Mouse (Mus musculus): ENCODE results near the gene Sh3glb2.

The Sh3glb2 gene

DNA sequence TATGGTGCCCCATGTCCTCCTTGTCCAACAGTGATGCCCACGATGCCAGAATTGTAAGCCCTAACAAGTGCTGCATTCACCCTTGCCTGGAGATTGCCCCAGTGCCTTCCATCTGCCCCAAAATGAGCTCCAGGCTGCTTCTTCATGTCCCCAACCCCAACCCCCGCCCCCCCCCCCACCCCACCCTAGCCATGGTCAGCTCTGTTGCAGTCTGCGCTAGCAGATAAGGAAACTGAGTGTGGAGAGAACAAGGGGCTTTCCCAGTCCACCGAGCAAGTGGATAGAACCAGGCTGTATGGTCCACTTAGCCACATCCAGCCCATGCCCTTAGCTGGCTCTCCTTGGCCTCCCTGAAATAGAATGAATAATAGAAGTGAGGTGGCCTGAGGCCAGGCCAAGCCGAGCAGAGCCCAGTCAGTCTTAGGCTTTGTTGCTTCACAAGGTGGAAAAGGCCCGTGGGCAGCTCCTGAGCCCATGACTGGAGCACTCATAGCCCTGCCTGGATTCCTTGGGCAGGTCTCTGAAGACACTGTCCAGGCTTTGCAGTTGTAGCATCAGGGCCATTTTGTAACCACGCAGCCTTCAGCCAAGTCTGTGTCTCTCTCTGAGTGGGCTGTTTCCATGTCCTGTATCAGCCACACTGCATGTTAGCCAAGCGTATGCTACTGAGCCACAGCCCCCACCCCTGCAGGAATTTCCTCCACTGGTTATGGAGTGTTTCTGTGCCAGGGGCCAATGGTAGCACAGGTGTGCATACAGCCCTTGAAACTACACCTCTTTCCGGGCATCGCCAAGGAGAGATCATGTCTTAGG lies 21.6 kb upstream of the Sh3glb2 start:
- no peak for DNase-seq (ENCODE audit: low spot score in 2 of 2)

DNA sequence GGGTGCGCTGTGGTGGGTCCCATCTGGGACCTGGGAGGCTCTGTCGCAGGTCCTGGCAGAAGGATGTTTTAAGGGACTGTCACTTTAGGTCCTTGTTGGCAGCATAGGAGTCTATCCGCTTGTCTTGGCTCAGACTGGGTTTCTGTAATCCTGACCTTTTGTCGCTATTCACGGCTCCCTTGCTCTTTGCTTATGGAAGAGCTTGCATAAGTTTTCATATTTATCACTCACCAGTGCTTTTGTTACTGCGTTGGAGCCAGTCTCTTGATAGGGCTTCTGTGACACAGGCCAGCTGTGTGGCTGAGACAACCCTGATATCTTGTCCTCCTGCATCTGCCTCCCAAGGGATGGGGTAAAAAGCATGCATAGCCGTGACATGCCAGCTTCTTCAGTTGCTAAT lies 20.2 kb upstream of the Sh3glb2 start:
- no peak for DNase-seq (ENCODE audit: low spot score in 2 of 2)

DNA sequence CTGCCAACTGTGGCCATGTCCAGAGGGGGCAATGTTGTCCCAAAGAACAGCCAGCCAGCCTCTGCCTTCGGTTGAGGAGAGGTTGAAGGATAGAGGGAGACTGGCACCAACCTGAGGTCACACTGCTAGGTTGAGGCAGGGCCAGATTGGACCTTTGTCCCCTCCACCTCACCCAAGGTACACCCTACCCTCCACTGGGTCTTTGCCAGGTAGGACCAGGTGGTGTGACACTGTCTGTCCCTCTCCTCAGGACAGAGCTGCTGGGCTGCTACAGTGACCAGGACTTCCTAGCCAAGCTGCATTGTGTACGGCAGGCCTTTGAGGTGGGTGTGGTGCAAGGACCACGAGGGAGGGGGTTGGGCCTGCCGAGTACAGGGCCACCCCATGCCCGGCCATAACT lies 18.6 kb upstream of the Sh3glb2 start:
- no peak for DNase-seq (ENCODE audit: low spot score in 2 of 2)

DNA sequence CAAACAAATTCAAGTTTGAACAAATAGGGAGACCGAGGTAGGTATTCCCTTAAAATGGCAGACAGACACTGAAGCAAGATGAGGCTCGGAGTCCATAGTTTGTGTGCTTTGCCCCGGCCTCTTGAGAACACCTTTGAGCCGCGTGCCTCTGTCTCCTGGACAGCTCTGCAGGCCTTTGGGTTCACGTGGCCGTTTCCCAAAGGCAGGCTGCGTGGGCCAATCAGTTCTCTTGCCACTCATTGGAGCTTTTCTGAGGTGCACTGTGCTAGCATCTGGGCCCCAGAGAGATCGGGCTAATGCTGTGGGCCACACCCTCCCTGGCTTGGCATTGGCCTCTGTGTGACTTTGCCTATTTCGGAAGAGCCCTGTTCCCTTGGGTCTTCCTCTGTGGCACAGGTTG lies 16.8 kb upstream of the Sh3glb2 start:
- no peak for DNase-seq (ENCODE audit: low spot score in 2 of 2)

DNA sequence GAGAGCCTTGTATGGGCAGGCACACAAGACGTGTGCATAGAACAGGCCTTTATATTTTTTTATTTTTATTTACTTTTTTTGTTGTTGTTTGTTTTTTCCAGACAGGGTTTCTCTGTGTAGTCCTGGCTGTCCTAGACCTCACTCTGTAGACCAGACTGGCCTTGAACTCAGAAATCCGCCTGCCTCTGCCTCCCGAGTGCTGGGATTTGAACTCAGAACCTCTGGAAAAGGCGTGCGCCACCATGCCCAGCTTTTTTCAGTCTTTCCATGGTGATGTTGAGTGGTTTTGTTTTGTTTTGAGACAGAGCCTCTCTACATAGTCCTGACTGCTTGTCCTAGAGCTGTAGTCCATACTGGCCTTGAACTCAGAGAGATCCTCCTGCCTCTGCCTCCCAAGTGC lies 13.6 kb upstream of the Sh3glb2 start:
- no peak for DNase-seq (ENCODE audit: low spot score in 2 of 2)

DNA sequence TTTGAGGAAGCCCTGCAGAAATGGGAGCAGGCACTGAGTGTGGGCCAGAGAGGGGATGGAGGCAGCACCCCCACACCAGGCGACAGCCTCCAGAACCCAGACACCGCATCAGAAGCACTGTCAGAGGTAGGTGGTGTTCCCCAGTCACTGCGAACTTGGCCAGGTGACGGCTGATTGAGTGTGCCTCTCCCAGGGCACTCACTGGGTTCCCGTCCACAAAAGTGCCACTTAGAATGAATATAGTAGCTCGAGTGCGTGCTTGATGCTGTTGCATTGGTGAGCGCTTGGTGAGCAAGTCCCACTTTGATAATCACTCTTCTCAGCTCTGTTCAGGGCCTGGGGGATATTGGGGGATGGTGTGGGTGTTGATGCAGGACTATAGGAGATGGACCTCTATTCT lies 12.4 kb upstream of the Sh3glb2 start:
- no peak for DNase-seq (ENCODE audit: low spot score in 2 of 2)

DNA sequence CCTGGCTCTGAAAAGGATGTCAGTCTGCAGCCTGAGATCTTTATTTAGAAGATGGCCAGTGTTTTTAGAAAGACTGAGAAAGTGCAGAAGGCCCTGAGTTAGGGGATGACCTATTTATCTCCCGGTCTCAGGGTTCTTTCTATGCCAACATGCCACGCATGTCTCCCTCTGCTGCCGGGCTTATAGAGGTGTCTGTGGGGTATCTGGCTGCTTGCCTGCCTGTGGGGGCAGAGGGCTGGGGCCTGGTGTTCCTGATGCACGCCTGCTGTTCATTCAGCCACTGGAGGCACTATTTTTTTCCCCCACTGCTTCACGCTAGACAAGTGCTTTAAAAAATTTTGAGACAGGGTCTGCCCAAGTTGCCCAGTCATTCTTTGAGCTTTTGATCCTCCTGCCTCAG lies 7.1 kb upstream of the Sh3glb2 start:
- no peak for DNase-seq (ENCODE audit: low spot score in 2 of 2)

DNA sequence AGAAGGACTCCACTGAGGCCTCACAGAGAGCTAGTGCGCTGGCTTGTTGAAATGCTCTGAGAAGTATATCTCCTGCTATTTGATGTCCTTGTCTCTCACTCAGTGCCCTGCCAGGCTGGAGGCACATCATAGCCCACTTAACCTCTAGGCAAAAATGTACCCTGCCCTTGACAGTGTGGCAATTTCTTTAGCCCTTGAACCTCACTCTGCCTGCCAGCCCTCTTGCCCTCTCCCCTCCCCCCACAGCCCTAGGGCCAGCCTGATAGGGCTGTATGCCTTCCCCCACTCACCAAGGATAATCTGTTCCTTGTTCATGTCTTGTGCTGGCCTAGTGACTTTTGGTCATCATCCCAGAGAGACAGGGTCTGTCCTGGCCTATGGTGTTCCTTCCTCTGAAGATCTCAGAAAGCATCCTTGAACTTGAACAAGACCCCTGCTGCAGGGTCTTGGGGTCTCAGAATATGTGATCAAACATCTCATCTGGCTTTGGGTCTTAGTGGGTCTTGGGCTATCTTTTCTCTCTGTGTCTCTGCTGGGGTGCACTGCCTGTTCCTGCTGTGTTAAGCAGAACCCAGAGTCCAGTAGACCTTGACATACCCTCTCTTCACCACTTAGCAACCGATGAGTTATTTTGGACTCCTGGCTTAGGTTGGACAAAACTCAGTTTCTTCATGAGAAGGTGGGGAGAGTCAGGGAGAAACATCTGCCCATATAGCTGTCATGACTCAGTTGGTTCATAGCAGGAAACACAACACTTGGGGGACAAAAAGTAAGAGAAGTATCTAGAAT lies 6.3 kb upstream of the Sh3glb2 start:
- no peak for DNase-seq (ENCODE audit: low spot score in 2 of 2)

DNA sequence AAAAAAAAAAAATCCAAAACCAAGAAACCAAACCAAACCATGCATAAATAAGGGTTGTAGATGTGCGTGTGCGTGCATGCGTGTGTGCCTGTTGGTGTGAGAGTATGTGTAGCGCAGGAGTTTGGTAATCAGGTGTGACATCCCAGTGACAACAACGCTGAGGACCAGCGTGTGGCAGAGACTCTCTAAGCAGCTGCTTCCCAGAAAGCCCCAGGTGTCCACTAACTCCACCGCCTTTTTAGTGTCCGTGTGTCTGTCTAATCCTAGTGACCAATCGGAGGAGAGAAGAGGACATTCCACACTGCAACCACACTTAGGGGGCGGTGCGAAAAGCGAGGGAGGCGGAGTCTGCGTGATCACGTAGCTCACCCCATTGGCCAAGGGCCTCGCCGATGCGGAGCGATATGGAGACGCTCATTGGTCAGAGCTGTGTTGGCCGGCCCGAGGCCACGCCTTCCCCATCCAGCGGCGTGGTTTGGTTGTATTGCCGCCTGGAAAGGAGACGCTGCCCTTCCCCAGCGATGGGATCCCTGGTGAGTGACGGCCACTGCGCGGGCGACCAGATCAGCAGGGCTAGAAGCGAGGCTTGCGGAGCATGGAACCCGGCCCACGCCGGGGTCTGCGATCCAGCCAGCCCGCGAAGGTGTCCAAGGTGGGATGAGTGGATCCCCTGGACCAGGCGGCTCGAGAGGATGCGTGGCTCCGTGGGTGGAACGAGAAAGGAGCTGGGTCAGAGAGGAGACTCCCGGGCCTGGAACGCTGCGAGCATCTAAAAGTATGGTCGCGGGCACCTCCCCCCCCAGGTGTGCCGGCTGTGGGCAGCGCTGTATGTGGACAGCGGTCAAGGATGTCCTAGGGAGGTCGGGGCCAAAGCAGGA lies 4.9 kb upstream of the Sh3glb2 start, which contains the start of gene Miga2:
Gene Miga2 (plus strand): TSS at position 461 of the 878 bp plus-strand sequence.
- peak; percentile 99 to 100 for DNase-seq (ENCODE audit: low spot score in 2 of 2)

DNA sequence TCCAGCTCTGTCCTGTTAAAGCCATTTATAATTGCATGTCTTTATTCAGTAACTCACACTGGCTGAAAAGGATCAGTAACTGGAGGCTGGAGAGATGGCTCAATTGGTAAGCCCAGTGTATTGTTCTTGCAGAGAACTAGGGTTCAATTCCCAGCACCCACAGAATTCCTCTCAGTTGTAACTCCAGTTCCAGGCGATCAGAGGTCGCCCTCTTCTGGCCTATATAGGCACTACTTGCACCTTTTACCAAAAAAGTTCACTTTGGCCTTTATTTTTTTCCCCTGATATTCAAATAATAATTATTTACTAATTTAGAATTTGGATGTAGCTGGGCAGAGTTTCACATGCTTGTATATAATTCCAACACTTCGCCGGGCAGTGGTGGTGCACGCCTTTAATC lies 3.7 kb upstream of the Sh3glb2 start:
- no peak for DNase-seq (ENCODE audit: low spot score in 2 of 2)

DNA sequence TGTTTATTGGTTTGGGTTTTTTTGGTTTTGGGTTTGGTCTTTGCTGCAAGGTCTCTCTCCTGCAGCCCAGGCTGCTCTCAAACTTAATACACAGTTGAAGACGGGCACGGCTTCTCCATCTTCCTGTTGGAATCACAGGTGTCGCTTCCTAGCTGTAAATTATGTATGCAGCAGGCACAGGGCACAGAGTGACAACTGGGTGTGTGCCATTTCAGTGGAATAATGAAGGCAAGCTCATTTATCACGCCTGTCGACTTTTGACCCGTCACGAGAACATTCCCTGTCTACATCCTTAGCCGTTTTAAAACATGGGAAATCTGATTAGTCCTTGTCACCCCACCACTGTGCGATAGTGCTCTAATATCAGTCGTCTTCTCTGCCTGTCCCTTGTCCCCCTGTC lies 1.5 kb upstream of the Sh3glb2 start:
- DNase-seq (ENCODE audit: low spot score in 2 of 2), result no peak

DNA sequence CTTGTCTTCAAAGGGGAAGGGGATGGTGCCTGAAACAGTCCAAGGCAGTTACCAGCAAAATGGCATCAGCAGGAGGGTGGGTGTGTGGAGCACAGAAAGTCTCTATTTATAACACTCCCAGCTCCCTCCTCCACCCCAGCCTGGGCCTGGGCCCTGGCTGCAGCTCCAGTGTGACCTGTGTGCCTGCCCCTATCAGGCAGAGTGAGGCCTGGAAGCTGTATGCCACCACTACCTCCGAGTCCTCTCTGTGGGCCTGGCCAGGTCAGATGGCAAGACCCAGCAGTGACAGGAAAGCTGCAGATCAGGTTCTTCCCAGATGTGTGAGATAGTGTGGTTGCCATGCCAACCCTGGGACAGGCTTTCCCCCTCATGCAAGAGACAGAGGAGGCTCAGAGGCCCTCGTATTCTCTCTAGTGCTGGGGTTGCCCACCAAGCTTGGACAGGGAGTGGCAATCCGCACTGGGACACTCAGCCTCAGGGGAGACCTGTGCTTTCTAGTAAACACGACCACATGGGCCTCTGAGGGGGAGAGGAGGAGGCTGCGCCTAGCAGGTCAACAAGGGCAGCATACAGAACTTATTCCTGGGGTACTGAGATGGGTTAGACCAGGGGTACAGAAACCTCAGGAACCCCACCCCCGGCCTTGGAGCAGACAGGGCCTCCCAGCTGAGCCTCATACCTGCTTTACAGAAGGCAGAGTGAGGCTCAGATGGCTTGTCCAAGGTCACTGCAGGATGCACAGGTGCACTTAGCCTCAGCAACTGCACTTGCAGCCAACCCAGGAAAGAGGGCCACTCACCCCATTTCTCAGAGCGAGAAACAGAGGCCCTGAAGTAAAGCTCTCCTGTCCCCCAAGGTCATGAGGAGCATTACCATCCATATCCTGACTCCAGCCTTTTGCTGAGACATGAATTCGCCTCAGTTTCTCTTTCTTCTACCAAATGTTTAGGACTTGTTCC lies 1.3 kb downstream of the Sh3glb2 start:
- DNase-seq (ENCODE audit: low spot score in 2 of 2), result peak in 1 of 2 experiments; percentile 33

DNA sequence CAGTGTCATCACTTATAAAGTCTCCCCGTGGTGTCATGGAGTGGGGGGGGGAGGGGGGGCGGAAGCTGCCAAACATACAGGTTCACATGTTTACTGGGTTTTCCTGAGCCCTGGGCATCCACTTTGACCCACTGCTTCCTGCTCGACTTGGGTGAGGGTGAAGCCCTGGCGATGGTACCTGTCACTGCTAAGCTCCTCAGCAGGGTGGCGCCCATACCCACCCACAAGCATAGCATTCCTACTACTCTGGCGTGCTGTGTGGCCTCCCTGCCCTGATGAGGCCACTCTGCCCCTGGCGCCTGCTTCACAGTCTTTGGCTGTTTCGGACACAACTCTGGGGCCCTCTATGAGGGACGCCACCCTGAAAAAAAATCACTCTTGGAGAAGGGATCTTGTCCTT lies 2.2 kb downstream of the Sh3glb2 start:
- DNase-seq (ENCODE audit: low spot score in 2 of 2), result no peak

DNA sequence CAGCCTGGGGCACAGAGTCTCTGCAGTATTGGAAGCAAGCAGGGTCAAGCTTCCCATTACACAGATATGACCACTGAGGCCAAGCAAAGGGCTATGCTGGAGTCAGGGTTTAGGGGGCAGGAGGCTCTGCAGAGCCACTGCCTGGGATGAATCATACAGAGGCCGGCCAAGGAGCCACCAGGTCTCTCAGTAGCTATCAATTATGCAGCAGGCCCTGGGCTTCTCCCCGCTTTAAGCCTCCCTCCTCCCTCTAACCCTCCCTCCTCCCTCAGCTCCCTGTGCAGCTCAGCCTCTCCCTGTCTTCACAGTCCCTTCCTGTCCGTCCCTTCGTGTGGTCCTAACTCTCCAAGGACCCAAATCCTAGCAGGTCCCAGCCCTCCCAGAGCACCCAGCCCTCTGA lies 2.9 kb downstream of the Sh3glb2 start:
- no peak for DNase-seq (ENCODE audit: low spot score in 2 of 2)

DNA sequence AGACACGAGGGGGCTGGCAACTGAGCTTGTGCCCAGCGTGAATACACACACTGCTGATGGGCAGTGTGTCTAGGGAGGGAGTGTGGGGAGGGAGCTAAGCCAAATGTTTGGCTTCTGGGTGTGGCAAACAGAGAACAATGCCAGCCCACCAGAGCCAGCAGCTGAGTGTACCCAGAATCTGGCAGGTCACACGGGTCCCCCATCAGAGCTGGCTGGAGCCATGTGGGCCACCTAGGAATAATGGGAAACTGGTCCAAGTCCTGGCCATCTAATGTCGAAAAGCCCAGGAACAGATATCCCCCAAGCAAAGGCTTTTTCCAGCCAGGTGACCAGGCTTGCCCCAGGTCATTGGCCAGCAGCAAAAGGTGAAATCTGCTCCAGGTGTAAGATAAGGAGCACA lies 3.3 kb downstream of the Sh3glb2 start:
- DNase-seq (ENCODE audit: low spot score in 2 of 2), result no peak

DNA sequence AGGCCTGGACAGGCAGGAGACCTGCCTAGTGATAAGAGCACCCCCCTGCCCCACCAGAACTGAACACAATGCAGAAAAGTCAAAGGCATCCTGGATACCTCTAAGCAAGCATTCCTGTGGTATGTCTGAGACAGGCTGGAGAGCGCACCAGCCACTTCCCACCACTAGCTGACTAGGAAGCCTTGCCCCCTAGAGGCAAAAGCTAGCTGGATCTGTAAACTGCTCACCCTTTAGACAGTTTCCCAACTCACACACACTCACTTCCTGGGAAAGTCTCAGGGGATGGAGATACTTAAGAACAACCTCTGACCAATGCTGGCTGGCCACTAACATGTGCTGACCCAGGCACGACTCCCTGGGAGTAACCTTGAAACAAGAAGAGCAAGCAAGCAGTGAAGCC lies 8.0 kb downstream of the Sh3glb2 start:
- peak; percentile 46 to 61 for DNase-seq (ENCODE audit: low spot score in 2 of 2)

DNA sequence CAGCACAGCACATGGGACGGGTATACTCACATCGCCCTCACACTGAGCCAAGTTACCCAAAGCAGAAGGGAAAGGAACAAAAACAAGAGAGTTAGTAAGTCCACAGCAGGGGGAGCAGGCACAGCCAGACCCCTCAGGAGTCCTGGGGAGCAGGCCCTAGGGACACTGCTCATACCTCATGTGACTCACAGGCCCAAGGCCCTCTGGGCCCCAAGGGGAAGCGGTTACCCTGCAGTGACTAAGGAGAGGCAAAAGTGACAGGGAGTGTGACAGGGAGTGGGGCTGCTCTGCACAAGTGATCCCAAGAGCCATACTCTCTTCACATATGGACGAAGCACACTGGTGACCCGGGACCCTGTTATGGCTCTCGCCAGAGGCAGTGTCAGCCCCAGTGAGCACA lies 9.9 kb downstream of the Sh3glb2 start:
- no peak for DNase-seq (ENCODE audit: low spot score in 2 of 2)

DNA sequence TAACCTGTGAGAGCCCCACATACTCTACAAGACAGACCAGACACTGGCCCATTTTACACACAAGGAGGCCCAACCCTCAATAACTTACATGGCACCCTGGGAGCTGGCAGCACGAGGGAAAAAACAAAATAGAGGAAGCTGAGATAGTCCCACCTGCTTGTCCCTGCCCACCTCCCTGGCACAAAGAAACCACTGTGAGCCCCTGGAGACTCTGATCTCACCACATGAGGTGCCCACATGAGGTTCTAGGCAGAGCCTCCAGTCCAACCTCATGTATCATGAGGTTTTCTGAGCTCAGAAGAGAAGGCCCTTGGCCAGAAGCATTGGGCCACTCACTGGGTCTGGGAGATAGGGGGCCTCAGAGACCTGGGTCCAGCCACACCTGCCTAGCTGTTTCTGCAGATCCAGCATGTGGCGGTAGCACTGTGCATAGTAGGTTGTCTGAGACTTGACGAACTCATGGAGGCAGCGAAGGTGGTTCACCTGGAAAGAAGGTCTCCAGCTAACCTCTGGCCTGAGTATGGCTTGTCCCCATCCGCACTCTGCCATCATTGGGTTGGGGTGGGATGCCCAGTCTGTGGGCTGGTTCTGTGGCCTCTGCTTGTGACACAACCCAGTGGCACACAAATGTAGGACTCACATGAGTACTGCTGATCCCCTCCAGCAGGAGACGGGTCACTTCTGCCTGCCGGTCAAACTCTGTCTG lies 13.0 kb downstream of the Sh3glb2 start:
- no peak for DNase-seq (ENCODE audit: low spot score in 2 of 2)

DNA sequence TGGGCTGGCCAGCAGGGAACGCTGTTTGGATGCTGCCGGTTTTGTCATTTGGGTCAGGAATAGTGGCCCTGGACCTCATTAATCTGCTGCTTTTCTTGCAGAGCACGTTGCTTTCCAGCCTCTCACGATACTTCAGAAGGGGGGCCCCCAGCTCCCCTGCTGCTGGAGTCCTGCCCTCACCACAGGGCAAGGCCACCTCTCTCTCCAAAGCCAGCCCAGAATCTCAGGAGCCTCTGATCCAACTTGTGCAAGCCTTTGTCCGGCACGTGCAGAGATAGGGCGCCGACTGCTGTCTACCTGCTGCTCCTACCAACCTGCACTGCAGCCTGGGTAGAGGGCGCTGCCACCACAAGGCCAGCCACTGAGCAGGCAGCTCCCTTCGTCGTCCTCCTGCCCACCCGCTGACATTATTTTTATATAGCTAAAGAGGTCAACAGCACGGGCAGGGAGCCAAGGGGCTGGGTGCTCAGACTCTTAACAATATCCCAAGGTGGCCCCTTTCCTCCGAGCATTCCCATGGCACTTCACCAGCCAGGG lies 15.5 kb downstream of the Sh3glb2 start:
- DNase-seq (ENCODE audit: low spot score in 2 of 2), result peak; percentile 52 to 55

DNA sequence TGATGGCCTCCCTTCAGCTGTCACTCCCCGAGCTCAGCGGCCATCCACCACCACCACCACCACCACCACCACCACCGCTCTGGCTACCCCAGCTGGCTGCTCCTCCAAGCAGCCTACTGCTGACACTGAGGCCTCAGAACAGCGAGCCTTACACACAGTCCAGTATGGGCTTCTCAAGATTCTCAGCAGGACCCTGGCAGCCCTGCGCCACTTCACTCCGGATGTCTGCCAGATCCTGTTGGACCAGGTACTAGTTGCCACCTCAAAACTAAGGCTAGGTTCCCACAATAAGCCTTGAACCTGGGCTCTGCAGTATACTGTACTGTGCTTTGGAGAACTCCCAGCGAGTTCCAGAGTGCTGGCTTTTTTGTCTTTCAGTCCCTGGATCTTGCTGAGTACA lies 16.6 kb downstream of the Sh3glb2 start:
- DNase-seq (ENCODE audit: low spot score in 2 of 2), result no peak

Measured in heart, adult 9 months (tissue).